Mouse (Mus musculus) spleen, postnatal 36 days (tissue): ENCODE measurements around the gene Slc7a11.

Experiments
- DNase-seq, 2 experiments: peaks; one replicate each; pipeline ENCODE4 v3.0.0; 2022; ENCODE audit warnings: low spot score in 2 of 2, mixed read lengths in 1 of 2

Slc7a11 gene

GRCm38 (mm10) chr3:50405915-50406314 is 37.5 kb downstream of the Slc7a11 start:
- no peak for DNase-seq

- DNase-seq, result no peak
These were observed 54.6 kb downstream of the Slc7a11 start for GRCm38 (mm10) chr3:50388786-50389185.

GRCm38 (mm10) chr3:50388288-50388687 is 55.1 kb downstream of the Slc7a11 start:
- DNase-seq, result no peak

GRCm38 (mm10) chr3:50387280-50387679 is 56.1 kb downstream of the Slc7a11 start:
- no peak for DNase-seq

- DNase-seq, result no peak
These were observed 56.7 kb downstream of the Slc7a11 start for GRCm38 (mm10) chr3:50386561-50387221.

GRCm38 (mm10) chr3:50386066-50386465 is 57.3 kb downstream of the Slc7a11 start:
- no peak for DNase-seq

- DNase-seq, result peak in 1 of 2 experiments; percentile 10
These were observed 60.7 kb downstream of the Slc7a11 start for GRCm38 (mm10) chr3:50382729-50383128.

- no peak for DNase-seq
These were observed 61.3 kb downstream of the Slc7a11 start for GRCm38 (mm10) chr3:50381861-50382693.

GRCm38 (mm10) chr3:50381160-50381860 is 62.1 kb downstream of the Slc7a11 start:
- peak; percentile 33 to 36 for DNase-seq

GRCm38 (mm10) chr3:50379942-50380341 is 63.5 kb downstream of the Slc7a11 start:
- DNase-seq, result no peak

- DNase-seq, result no peak
These were observed 67.9 kb downstream of the Slc7a11 start for GRCm38 (mm10) chr3:50375477-50375876.

- DNase-seq, result no peak
These were observed 73.6 kb downstream of the Slc7a11 start for GRCm38 (mm10) chr3:50369791-50370190.

GRCm38 (mm10) chr3:50367175-50367574 is 76.2 kb downstream of the Slc7a11 start:
- no peak for DNase-seq

- DNase-seq, result no peak
These were observed 79.8 kb downstream of the Slc7a11 start for GRCm38 (mm10) chr3:50363659-50364058.

GRCm38 (mm10) chr3:50347081-50347480 is 96.3 kb downstream of the Slc7a11 start:
- no peak for DNase-seq

GRCm38 (mm10) chr3:50344411-50344810 is 99.0 kb downstream of the Slc7a11 start:
- no peak for DNase-seq

GRCm38 (mm10) chr3:50324524-50324923 is 118.9 kb downstream of the Slc7a11 start:
- no peak for DNase-seq

GRCm38 (mm10) chr3:50323881-50324280 is 119.5 kb downstream of the Slc7a11 start:
- no peak for DNase-seq

GRCm38 (mm10) chr3:50320862-50321261 is 122.6 kb downstream of the Slc7a11 start:
- DNase-seq, result no peak

GRCm38 (mm10) chr3:50318074-50318473 is 125.3 kb downstream of the Slc7a11 start:
- no peak for DNase-seq

- no peak for DNase-seq
These were observed 129.6 kb downstream of the Slc7a11 start for GRCm38 (mm10) chr3:50313816-50314215.
